Mouse (Mus musculus) heart, embryonic 10.5 days (tissue): ENCODE data around the gene S100a4. TPM values are rescaled to one million over a fixed set of nuclear protein-coding genes. Genes with fewer than 3 reads are reported as not detected.
A peak's percentile ranks its signal among the peaks of the same experiment; 100 is the strongest.

Source experiments
- DNase-seq: peaks from one replicate; pipeline ENCODE4 v3.0.0-alpha.2; 2017; ENCODE audit warnings: low spot score
- H3K27ac ChIP-seq: fragments of 300-500 bp; sonication (generic); 2 replicates; pipeline ENCODE4 v1.5.1; 2016; ENCODE audit warnings: mild to moderate bottlenecking
- H3K27me3 ChIP-seq: fragments of 300-500 bp; sonication (generic); 2 replicates; pipeline ENCODE4 v1.6.1; 2016; ENCODE audit warnings: mild to moderate bottlenecking; ENCODE audit not compliant: poor library complexity, insufficient read depth, severe bottlenecking
- H3K36me3 ChIP-seq: fragments of 300-500 bp; sonication (generic); 2 replicates; pipeline ENCODE4 v1.6.1; 2016; ENCODE audit warnings: mild to moderate bottlenecking, moderate library complexity
- H3K4me1 ChIP-seq: fragments of 300-500 bp; sonication (generic); 2 replicates; pipeline ENCODE4 v1.6.1; 2016; ENCODE audit warnings: mild to moderate bottlenecking
- H3K4me3 ChIP-seq: fragments of 300-500 bp; sonication (generic); 2 replicates; pipeline ENCODE4 v1.5.1; 2016; ENCODE audit warnings: mild to moderate bottlenecking, moderate library complexity
- H3K9me3 ChIP-seq: fragments of 300-500 bp; sonication (generic); 2 replicates; pipeline ENCODE4 v1.6.1; 2016; ENCODE audit warnings: mild to moderate bottlenecking, moderate library complexity
- WGBS: fragments of 180-500 bp; shearing (Covaris S2); methylation state at CpG from one replicate; pipeline ENCODE4 v1.1.7; 2016; 5-methylcytosine and 5-hydroxymethylcytosine counted together
- polyA plus RNA-seq: library from polyadenylated mRNA; unstranded; fragments of >200 nt; fragmentation: Nextera tagmentation; extraction: Ambion mirVana; gene quantifications from 2 replicates; pipeline ENCODE4 v1.2.1, GENCODE M21; 2016

Gene S100a4
- polyA plus RNA-seq, 1 experiment from 2014 or later: 0.30 TPM

DNA sequence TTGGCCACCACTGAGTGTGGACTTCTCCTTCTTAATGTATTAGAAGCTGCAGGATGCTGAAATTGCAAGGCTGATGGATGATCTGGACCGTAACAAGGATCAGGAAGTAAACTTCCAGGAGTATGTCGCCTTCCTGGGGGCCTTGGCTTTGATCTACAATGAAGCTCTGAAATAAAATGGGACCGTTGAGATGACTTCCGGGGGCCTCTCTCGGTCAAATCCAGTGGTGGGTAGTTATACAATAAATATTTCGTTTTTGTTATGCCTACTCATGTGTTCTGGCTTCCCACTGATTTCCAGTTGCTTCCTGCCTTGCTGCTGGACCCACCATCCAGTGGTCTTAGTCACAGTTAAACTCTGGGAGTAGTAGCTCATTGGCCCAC, 10.6 kb downstream of the S100a4 start:
- H3K27ac ChIP-seq: no peak overlapping the region

DNA sequence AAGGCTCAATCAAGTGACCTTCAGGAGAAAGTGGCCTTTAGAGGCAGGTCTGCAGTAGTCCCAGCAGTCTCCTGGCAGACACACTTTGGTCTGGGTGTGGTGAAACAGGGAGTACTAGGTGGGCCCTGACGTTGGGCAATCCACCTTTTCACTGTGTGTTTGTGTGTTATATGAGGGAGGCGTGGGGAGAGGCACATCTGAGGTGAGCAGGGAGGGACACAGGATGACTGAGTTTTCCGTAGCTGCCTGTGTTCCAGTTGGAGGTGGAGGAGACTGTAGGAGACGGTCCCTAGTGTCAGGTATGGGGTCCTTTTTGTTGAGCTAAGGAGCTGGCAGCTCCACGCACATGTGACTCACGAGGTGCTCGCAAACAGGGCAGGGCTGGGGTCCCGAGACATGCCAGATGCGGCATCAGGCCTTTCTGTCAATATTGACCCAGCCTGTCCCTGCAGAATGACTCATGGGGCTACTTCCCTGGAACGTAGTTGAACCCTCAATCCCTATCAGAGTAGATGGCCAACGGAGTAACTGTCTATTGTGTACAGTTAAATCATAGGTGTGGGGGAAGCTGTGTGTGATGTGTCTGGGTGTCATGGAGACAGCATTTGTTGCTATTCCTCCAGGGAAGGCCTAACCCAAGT, 11.2 kb downstream of the S100a4 start:
- 70% methylated on average over 11 of the region's 11 CpGs for WGBS
- Histone ChIP-seq H3K4me3 (no peak overlapping the region), H3K27ac (no peak overlapping the region), H3K9me3 (no peaks in the 10 kb centered on the region), H3K4me1 (peaks cover 15% of the 10 kb centered on the region), H3K36me3 (no peaks in the 10 kb centered on the region), H3K27me3 (peaks cover 16% of the 10 kb centered on the region; the same call in 1 of the 2 replicates)
- no peak for DNase-seq

More for the DNA sequence above, 10.6 kb downstream of the S100a4 start:
- no peak overlapping the region for H3K4me3 ChIP-seq
- WGBS: 84% methylated on average over 6 of the region's 6 CpGs
- peaks cover 16% of the 10 kb centered on the region; the same call in 1 of the 2 replicates for H3K27me3 ChIP-seq
- no peaks in the 10 kb centered on the region for H3K9me3 ChIP-seq
- H3K4me1 ChIP-seq: peaks cover 15% of the 10 kb centered on the region
- DNase-seq: no peak
- no peaks in the 10 kb centered on the region for H3K36me3 ChIP-seq

DNA sequence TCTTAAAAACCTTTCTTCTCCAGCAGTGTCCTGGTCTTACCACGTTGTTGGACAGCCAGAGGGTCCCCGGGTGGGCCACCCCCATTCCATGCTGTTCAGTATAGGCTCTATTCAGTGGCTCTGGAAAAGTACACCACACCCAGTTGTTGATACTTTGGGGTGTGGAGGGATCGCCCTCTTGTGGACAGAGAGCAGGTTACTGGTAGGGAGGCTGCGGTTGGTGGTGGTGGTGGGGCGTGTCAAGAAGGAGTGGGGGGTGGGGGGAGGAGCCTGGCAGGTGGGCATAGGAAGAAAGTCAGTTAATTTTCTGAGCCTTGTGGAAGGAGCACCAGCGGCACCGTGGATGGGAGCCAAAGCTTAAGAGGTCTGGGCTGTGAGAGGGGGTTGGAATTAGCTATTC, 11.8 kb downstream of the S100a4 start:
- DNase-seq: peak; percentile 81
- Histone ChIP-seq H3K4me3 (no peak overlapping the region), H3K9me3 (no peaks in the 10 kb centered on the region), H3K27ac (no peak overlapping the region), H3K36me3 (no peaks in the 10 kb centered on the region), H3K4me1 (peaks cover 15% of the 10 kb centered on the region), H3K27me3 (peaks cover 16% of the 10 kb centered on the region; the same call in 1 of the 2 replicates)
- 11% methylated on average over 7 of the region's 7 CpGs for WGBS

DNA sequence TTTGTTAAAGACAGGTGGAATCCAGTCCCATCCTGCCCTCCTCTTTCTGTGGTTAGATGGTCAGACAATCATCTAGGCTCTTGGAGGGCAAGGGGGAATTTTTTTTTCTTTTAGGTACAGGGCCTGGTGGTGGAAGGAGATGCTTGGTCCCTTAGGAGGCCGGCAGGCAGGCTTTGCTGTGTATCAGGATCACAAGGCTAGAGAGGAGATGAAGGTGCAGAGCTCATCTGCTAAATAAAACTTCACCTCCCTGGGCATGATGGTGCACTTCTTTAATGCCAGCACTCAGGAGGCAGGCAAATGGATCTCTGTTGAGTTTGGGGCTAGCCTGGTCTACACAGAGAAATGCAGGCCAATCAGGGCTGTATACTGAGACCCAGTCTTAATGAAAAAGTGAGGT, 12.3 kb downstream of the S100a4 start:
- WGBS: 70% methylated on average over 1 of the region's 1 CpGs
- Histone ChIP-seq H3K27me3 (peaks cover 20% of the 10 kb centered on the region; the same call in 1 of the 2 replicates), H3K4me1 (peaks cover 15% of the 10 kb centered on the region), H3K27ac (no peak overlapping the region), H3K4me3 (no peak overlapping the region), H3K9me3 (no peaks in the 10 kb centered on the region), H3K36me3 (no peaks in the 10 kb centered on the region)
- no peak for DNase-seq

DNA sequence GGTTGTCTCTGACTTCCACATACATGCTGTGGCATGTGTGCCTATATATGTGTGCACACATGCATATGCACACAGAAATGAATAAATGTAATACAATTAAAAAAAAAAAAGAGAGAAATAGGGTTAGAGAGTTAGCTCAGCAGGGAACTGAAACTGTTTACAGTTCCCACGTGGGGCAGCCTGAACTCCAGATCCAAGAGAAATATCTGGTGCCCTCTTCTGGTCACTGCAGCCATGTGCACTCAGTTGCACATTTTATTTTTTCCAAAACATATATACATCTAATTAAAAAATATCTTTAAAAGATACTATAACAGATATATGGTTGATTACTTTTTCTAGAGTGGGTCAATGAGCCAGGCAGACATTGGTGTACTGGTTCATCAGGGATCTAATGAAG, 14.0 kb downstream of the S100a4 start:
- H3K27ac ChIP-seq: no peak overlapping the region

GRCm38 (mm10) chr3:90621552-90621951, 18.0 kb downstream of the S100a4 start:
- H3K4me3 ChIP-seq: no peak overlapping the region
- H3K9me3 ChIP-seq: no peaks in the 10 kb centered on the region
- no peak for DNase-seq
- WGBS: 46% methylated on average over 7 of the region's 7 CpGs
- H3K27ac ChIP-seq: no peak overlapping the region
- peaks cover 4% of the 10 kb centered on the region; the same call in 1 of the 2 replicates for H3K27me3 ChIP-seq
- H3K4me1 ChIP-seq: peaks cover 7% of the 10 kb centered on the region; the same call in 1 of the 2 replicates
- H3K36me3 ChIP-seq: no peaks in the 10 kb centered on the region

More for the DNA sequence above, 14.0 kb downstream of the S100a4 start:
- H3K4me1 ChIP-seq: peaks cover 15% of the 10 kb centered on the region
- H3K27me3 ChIP-seq: peaks cover 20% of the 10 kb centered on the region; the same call in 1 of the 2 replicates
- no peaks in the 10 kb centered on the region for H3K36me3 ChIP-seq
- no peak overlapping the region for H3K4me3 ChIP-seq
- WGBS: 17% methylated on average over 1 of the region's 1 CpGs
- DNase-seq: no peak
- H3K9me3 ChIP-seq: no peaks in the 10 kb centered on the region

DNA sequence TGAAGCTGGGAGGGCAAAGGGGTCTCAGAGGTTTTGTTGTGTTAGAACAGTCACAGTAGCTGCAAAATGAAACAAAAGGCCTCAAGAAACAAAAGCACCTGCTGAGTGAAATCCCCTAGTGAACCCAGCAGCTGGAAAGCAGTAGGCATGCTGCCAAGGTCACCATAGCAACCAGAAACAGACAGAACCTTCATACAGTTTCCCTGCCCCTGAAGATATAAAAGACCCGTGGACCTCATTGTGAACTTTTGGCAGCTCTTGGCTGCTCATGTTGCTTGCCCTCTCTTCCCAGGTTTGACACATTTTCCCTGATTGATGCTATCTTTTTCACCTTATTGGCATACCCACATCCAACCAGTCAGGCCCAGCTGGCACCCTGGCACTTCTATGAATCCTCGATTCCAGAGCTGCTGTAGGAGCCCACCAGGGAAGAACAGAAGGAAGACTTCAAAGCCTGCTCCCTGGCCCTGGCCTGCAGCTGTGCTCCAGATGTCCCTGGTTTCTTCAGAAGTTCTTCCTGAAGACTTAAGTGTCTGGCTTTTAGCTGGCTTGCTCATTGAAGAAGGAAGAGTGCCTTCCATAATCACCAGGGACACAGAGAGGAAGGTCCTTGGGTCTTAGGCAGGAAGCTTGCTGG, 20.0 kb downstream of the S100a4 start:
- Histone ChIP-seq H3K4me1 (peaks cover 7% of the 10 kb centered on the region; the same call in 1 of the 2 replicates), H3K9me3 (no peaks in the 10 kb centered on the region), H3K27ac (no peak overlapping the region), H3K36me3 (no peaks in the 10 kb centered on the region), H3K4me3 (no peak overlapping the region), H3K27me3 (peaks cover 4% of the 10 kb centered on the region; the same call in 1 of the 2 replicates)
- WGBS: 46% methylated on average over 2 of the region's 2 CpGs
- DNase-seq: no peak

GRCm38 (mm10) chr3:90625496-90625895, 21.9 kb downstream of the S100a4 start:
- DNase-seq: peak; percentile 25
- H3K4me3 ChIP-seq: no peak overlapping the region
- WGBS: 80% methylated on average over 5 of the region's 5 CpGs

DNA sequence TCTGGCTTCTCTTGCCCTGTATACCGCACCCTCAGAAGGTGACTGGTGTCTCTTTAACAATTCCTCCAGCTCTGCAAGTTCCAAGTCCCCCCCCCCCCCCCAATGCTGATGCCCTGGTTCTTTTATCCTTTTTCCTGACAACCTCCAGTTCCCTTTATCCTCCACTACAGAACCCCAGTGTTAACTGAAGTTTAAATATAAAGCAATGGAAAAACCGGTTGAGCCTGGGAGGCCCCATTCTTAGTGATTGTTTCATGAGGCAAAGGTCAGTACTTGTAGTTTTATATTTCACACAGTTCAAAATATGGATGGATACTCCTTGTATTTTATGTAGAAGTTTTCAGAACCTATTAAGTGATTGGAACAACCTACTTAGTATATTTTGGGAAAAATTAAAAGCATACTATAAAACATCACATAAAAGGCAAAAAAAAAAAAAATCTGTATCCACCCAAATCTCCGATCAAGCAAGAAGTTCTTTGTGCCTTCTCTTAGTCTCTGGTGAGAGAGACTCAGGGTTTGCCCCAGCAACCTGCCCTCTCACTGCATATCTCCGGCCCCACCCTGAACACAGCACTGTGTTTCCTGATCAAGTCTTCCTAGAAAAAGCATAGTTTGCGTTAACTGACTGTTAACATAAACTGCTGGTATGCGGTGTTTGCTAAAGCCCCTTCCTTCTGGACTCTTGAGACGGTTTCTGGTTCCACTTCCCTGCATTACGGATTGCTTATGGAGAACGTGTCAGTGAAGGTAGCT, 22.9 kb downstream of the S100a4 start:
- H3K36me3 ChIP-seq: no peaks in the 10 kb centered on the region
- peaks cover 7% of the 10 kb centered on the region; the same call in 1 of the 2 replicates for H3K4me1 ChIP-seq
- DNase-seq: peak; percentile 25
- 76% methylated on average over 9 of the region's 9 CpGs for WGBS
- no peak overlapping the region for H3K27ac ChIP-seq
- no peaks in the 10 kb centered on the region for H3K9me3 ChIP-seq
- H3K27me3 ChIP-seq: no peaks in the 10 kb centered on the region
- H3K4me3 ChIP-seq: no peak overlapping the region

More at GRCm38 (mm10) chr3:90625496-90625895, 21.9 kb downstream of the S100a4 start:
- Histone ChIP-seq H3K9me3 (no peaks in the 10 kb centered on the region), H3K36me3 (no peaks in the 10 kb centered on the region), H3K4me1 (peaks cover 7% of the 10 kb centered on the region; the same call in 1 of the 2 replicates), H3K27me3 (peaks cover 3% of the 10 kb centered on the region; the same call in 1 of the 2 replicates), H3K27ac (no peak overlapping the region)

DNA sequence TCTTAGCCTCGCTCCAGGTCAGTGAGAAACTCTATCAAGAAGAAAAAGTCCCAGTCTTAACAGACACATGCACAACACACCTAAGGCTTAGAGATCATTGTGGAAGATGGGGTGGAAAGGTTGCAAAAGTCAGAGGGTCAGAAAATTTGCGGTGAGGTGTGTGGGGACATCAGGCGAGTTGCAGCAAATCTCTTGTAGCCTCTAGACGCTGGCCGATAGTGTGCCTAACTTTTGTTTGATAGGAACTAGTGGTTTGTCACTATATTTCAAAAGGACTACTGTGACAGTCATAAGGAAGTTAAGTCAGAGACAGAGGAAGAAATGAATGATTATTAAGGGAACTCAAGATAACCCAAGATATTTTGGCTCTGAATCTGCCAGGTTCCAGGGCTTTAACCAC, 23.8 kb downstream of the S100a4 start:
- no peaks in the 10 kb centered on the region for H3K36me3 ChIP-seq
- H3K27ac ChIP-seq: no peak overlapping the region
- 83% methylated on average over 5 of the region's 5 CpGs for WGBS
- no peaks in the 10 kb centered on the region for H3K27me3 ChIP-seq
- DNase-seq: no peak
- peaks cover 7% of the 10 kb centered on the region; the same call in 1 of the 2 replicates for H3K4me1 ChIP-seq
- no peak overlapping the region for H3K4me3 ChIP-seq
- no peaks in the 10 kb centered on the region; the same call in 1 of the 2 replicates for H3K9me3 ChIP-seq

DNA sequence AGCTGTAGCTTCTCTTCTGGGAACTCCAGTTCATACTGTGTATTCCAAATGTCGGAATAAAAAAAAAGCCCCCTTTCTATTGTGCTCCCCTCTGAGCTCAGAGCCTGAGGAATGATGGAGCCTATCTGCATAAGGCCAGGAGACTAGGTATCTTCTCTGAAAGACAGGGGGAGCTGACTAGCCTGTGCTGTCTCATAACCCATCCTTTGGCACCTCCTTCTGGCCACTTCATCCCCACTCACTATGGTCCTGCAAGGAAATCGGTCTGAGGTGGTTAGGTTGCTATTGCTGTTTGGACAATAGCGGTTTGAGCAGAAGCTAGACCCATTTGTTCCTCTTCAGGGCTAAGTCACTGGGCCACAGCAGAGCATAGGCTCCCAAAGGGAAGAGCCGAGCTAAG, 24.2 kb downstream of the S100a4 start:
- Histone ChIP-seq H3K9me3 (no peaks in the 10 kb centered on the region; the same call in 1 of the 2 replicates), H3K36me3 (no peaks in the 10 kb centered on the region), H3K27ac (no peak overlapping the region), H3K27me3 (no peaks in the 10 kb centered on the region), H3K4me1 (peaks cover 7% of the 10 kb centered on the region; the same call in 1 of the 2 replicates), H3K4me3 (no peak overlapping the region)
- peak; percentile 74 for DNase-seq
- 48% methylated on average over 4 of the region's 4 CpGs for WGBS

DNA sequence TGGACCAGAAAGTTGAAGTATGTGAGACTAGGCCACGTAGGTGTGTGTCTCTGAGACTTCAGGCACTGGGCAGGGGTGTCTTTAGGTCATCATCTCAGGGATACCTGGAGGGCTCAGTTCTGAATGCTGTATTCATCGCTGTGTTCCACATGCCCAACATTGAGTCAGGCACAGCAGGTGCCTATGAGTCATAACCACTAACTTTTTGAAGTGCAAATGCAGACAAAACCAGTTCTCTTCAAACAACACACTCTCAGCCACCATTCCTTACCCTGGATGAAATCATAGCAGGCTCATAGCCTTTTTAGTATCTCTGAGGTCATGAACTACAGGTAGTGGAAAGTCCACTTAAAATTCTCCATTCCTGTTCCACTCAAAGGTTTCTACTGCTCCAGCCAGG, 25.7 kb downstream of the S100a4 start:
- no peak overlapping the region for H3K27ac ChIP-seq
- no peak overlapping the region for H3K4me3 ChIP-seq
- peak; percentile 41 for DNase-seq
- no peaks in the 10 kb centered on the region for H3K27me3 ChIP-seq
- H3K9me3 ChIP-seq: no peaks in the 10 kb centered on the region; the same call in 1 of the 2 replicates
- no peaks in the 10 kb centered on the region for H3K36me3 ChIP-seq
- 65% methylated on average over 2 of the region's 2 CpGs for WGBS
- H3K4me1 ChIP-seq: no peaks in the 10 kb centered on the region

- DNase-seq: no peak
- no peaks in the 10 kb centered on the region for H3K36me3 ChIP-seq
- no peaks in the 10 kb centered on the region for H3K4me1 ChIP-seq
- no peak overlapping the region for H3K27ac ChIP-seq
- H3K9me3 ChIP-seq: no peaks in the 10 kb centered on the region; the same call in 1 of the 2 replicates
- H3K4me3 ChIP-seq: no peak overlapping the region
- H3K27me3 ChIP-seq: no peaks in the 10 kb centered on the region
- 77% methylated on average over 2 of the region's 2 CpGs for WGBS
Measured at GRCm38 (mm10) chr3:90631984-90632383, 28.4 kb downstream of the S100a4 start.
